Mouse (Mus musculus): ENCODE results near the gene Prr18. TPM values are rescaled to one million over a fixed set of nuclear protein-coding genes. Genes with fewer than 3 reads are reported as not detected.

The Prr18 gene
- total RNA-seq, 1 experiment = 0.45 TPM

DNA sequence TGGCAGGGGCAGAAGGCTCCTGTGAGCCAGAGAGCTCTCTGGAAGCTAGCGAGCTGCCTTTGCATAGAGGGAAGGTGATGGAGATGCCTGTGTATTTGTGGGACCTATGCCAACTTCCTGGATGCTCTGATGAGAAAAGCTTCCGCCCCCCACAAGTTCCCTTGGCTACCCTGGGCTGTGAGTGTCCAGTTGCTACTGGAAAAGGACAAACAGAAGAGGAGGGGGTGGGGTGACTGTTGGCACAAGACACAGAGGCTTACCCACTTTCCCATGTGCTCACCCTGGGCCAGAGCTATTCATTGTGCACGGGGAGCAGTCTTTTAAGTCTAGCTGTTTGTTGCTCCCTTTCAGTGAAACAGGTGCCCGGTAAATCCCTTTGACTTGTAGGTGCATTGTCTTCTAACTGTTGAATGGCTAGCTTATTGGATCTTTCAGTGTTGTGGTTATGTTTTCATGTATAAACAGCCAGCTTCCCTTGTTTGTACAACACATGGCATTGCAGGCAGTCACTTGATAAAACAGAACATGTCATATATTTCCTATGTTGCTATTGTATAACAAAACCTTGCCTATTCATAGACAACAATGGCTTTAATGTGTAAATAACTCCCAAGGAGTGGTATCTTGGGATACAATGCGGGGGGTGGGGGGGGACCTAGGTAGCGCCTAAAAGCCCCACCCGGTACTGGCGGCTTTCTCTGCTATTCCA lies 2.6 kb downstream of the Prr18 start:
- in situ Hi-C loops (cut with MboI; ENCODE audit: low sequenced_read_pairs in 2 of 2, unreplicated experiment in 2 of 2) = no loop called here
- no peak for DNase-seq (ENCODE audit: low read depth, low spot score)
- no peaks in the 10 kb centered on the region for H3K9me3 ChIP-seq (ENCODE audit: control insufficient read depth, insufficient read depth, low read depth, low read length)
- H3K9ac ChIP-seq (ENCODE audit: insufficient read depth, low read depth, low read length, poor library complexity, severe bottlenecking) = no peak overlapping the region
- H3K4me1 ChIP-seq (ENCODE audit: control insufficient read depth in 2 of 2, insufficient read depth in 2 of 2, low read length in 2 of 2, poor library complexity in 1 of 2) = peaks cover 0 to 5% of the 10 kb centered on the region in 2 experiments; a peak in 1 of 4 replicates
- peak overlapping the region in 1 of 2 experiments; percentile 75; a peak in 1 of 4 replicates for H3K4me3 ChIP-seq (ENCODE audit: insufficient read depth in 1 of 2, low read depth in 1 of 2, low read length in 2 of 2, poor library complexity in 1 of 2, severe bottlenecking in 1 of 2)
- TF ChIP-seq MAFK (IDR thresholded peaks at IDR 0.05; ENCODE audit: insufficient read depth, low read depth, low read length) (no peak), ZC3H11A (IDR thresholded peaks at IDR 0.05; ENCODE audit: borderline replicate concordance, low read depth, low read length) (no peak), ZNF384 (IDR thresholded peaks at IDR 0.05; ENCODE audit: low read depth, low read length) (no peak), HCFC1 (IDR thresholded peaks at IDR 0.05; ENCODE audit: borderline replicate concordance, insufficient read depth, low read length) (no peak), CHD2 (IDR thresholded peaks at IDR 0.05; ENCODE audit: low read depth, low read length) (no peak)
- H3K36me3 ChIP-seq (ENCODE audit: control insufficient read depth, insufficient read depth, low read length, poor library complexity, severe bottlenecking) = no peaks in the 10 kb centered on the region
- H3K27ac ChIP-seq (ENCODE audit: insufficient read depth, low read depth, low read length, poor library complexity, severe bottlenecking) = no peak overlapping the region

GRCm38 (mm10) chr17:8340407-8341359 lies 3.4 kb downstream of the Prr18 start:
- no peak for DNase-seq (ENCODE audit: low read depth, low spot score)
- peaks cover 0 to 5% of the 10 kb centered on the region in 2 experiments; a peak in 1 of 4 replicates for H3K4me1 ChIP-seq (ENCODE audit: control insufficient read depth in 2 of 2, insufficient read depth in 2 of 2, low read length in 2 of 2, poor library complexity in 1 of 2)
- in situ Hi-C loops (cut with MboI; ENCODE audit: low sequenced_read_pairs in 2 of 2, unreplicated experiment in 2 of 2) = no loop called here
- peak overlapping the region; percentile 62 to 75 for H3K4me3 ChIP-seq (ENCODE audit: insufficient read depth in 1 of 2, low read depth in 1 of 2, low read length in 2 of 2, poor library complexity in 1 of 2, severe bottlenecking in 1 of 2)
- H3K36me3 ChIP-seq (ENCODE audit: control insufficient read depth, insufficient read depth, low read length, poor library complexity, severe bottlenecking) = no peaks in the 10 kb centered on the region
- H3K9ac ChIP-seq (ENCODE audit: insufficient read depth, low read depth, low read length, poor library complexity, severe bottlenecking) = peak overlapping the region; percentile 40
- no peak overlapping the region for H3K27ac ChIP-seq (ENCODE audit: insufficient read depth, low read depth, low read length, poor library complexity, severe bottlenecking)
- H3K9me3 ChIP-seq (ENCODE audit: control insufficient read depth, insufficient read depth, low read depth, low read length) = no peaks in the 10 kb centered on the region
- TF ChIP-seq HCFC1 (IDR thresholded peaks at IDR 0.05; ENCODE audit: borderline replicate concordance, insufficient read depth, low read length) (no peak), ZNF384 (IDR thresholded peaks at IDR 0.05; ENCODE audit: low read depth, low read length) (no peak), ZC3H11A (IDR thresholded peaks at IDR 0.05; ENCODE audit: borderline replicate concordance, low read depth, low read length) (no peak), CHD2 (IDR thresholded peaks at IDR 0.05; ENCODE audit: low read depth, low read length) (no peak), MAFK (IDR thresholded peaks at IDR 0.05; ENCODE audit: insufficient read depth, low read depth, low read length) (no peak)

- H3K27ac ChIP-seq (ENCODE audit: insufficient read depth, low read depth, low read length, poor library complexity, severe bottlenecking) = no peak overlapping the region
- no peaks in the 10 kb centered on the region for H3K9me3 ChIP-seq (ENCODE audit: control insufficient read depth, insufficient read depth, low read depth, low read length)
- H3K4me1 ChIP-seq (ENCODE audit: control insufficient read depth in 2 of 2, insufficient read depth in 2 of 2, low read length in 2 of 2, poor library complexity in 1 of 2) = peaks cover 0 to 5% of the 10 kb centered on the region in 2 experiments; a peak in 1 of 4 replicates
- no peak for DNase-seq (ENCODE audit: low read depth, low spot score)
- H3K4me3 ChIP-seq (ENCODE audit: insufficient read depth in 1 of 2, low read depth in 1 of 2, low read length in 2 of 2, poor library complexity in 1 of 2, severe bottlenecking in 1 of 2) = peak overlapping the region; percentile 62 to 75
- H3K9ac ChIP-seq (ENCODE audit: insufficient read depth, low read depth, low read length, poor library complexity, severe bottlenecking) = peak overlapping the region; percentile 40
- in situ Hi-C loops (cut with MboI; ENCODE audit: low sequenced_read_pairs in 2 of 2, unreplicated experiment in 2 of 2) = no loop called here
- H3K36me3 ChIP-seq (ENCODE audit: control insufficient read depth, insufficient read depth, low read length, poor library complexity, severe bottlenecking) = no peaks in the 10 kb centered on the region
- TF ChIP-seq ZNF384 (IDR thresholded peaks at IDR 0.05; ENCODE audit: low read depth, low read length) (no peak), HCFC1 (IDR thresholded peaks at IDR 0.05; ENCODE audit: borderline replicate concordance, insufficient read depth, low read length) (no peak), MAFK (IDR thresholded peaks at IDR 0.05; ENCODE audit: insufficient read depth, low read depth, low read length) (no peak), ZC3H11A (IDR thresholded peaks at IDR 0.05; ENCODE audit: borderline replicate concordance, low read depth, low read length) (no peak), CHD2 (IDR thresholded peaks at IDR 0.05; ENCODE audit: low read depth, low read length) (no peak)
Observed at GRCm38 (mm10) chr17:8341360-8341963, 4.2 kb downstream of the Prr18 start.

DNA sequence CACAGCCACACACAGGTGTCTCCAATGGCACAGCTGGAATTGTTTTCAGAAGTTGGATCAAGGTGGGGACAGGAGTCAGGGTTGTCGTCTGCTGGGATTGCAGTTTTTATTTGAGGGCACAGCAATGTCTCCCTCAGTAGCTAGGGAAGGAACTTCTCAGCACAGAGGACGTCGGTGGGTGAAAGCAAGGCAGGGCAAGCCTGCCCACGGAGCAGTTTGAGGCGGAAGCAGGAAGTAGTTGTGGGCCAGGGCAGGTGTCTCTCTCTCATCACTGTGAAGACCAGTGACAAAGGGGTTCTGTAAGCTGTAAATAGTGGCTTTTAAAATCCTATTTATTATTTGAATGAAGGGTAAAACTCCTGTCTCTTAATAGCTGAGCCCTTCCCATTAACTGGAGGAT lies 5.4 kb downstream of the Prr18 start:
- no peak for DNase-seq (ENCODE audit: low read depth, low spot score)
- in situ Hi-C loops (cut with MboI; ENCODE audit: low sequenced_read_pairs in 2 of 2, unreplicated experiment in 2 of 2) = no loop called here
- no peak overlapping the region for H3K9ac ChIP-seq (ENCODE audit: insufficient read depth, low read depth, low read length, poor library complexity, severe bottlenecking)
- H3K4me3 ChIP-seq (ENCODE audit: insufficient read depth in 1 of 2, low read depth in 1 of 2, low read length in 2 of 2, poor library complexity in 1 of 2, severe bottlenecking in 1 of 2) = no peak overlapping the region
- peaks cover 0 to 5% of the 10 kb centered on the region in 2 experiments; a peak in 1 of 4 replicates for H3K4me1 ChIP-seq (ENCODE audit: control insufficient read depth in 2 of 2, insufficient read depth in 2 of 2, low read length in 2 of 2, poor library complexity in 1 of 2)
- no peak for TF ChIP-seq HCFC1 (IDR thresholded peaks at IDR 0.05; ENCODE audit: borderline replicate concordance, insufficient read depth, low read length)
- TF ChIP-seq ZNF384 (IDR thresholded peaks at IDR 0.05; ENCODE audit: low read depth, low read length) = no peak
- TF ChIP-seq MAFK (IDR thresholded peaks at IDR 0.05; ENCODE audit: insufficient read depth, low read depth, low read length) = no peak
- no peak for TF ChIP-seq ZC3H11A (IDR thresholded peaks at IDR 0.05; ENCODE audit: borderline replicate concordance, low read depth, low read length)
- TF ChIP-seq CHD2 (IDR thresholded peaks at IDR 0.05; ENCODE audit: low read depth, low read length) = no peak
- H3K36me3 ChIP-seq (ENCODE audit: control insufficient read depth, insufficient read depth, low read length, poor library complexity, severe bottlenecking) = no peaks in the 10 kb centered on the region
- H3K27ac ChIP-seq (ENCODE audit: insufficient read depth, low read depth, low read length, poor library complexity, severe bottlenecking) = no peak overlapping the region
- H3K9me3 ChIP-seq (ENCODE audit: control insufficient read depth, insufficient read depth, low read depth, low read length) = no peaks in the 10 kb centered on the region

Measured in ES-E14 (cell line).